Mouse (Mus musculus) myocyte (in vitro differentiated cells): ENCODE measurements at regions not wholly inside any gene's neighbourhood (a gene's known extent, or its start where the extent isn't known, plus 50 kb on each side); places are given as distances from the start of the nearest gene placed in this dataset.

Source experiments
- H3K27me3 ChIP-seq: one replicate; pipeline ENCODE4 v1.6.1; 2011; ENCODE audit not compliant: control insufficient read depth, insufficient read depth, insufficient read length
- H3K36me3 ChIP-seq: one replicate; pipeline ENCODE4 v1.6.1; 2011; ENCODE audit not compliant: control insufficient read depth, insufficient read depth
- H3K4me2 ChIP-seq: one replicate; pipeline ENCODE4 v1.6.1; 2011; ENCODE audit warnings: low read depth, control low read depth
- H3K4me3 ChIP-seq: one replicate; pipeline ENCODE4 v1.5.1; 2011; ENCODE audit warnings: mild to moderate bottlenecking, control low read depth, moderate library complexity
- H3K79me2 ChIP-seq: one replicate; pipeline ENCODE4 v1.6.1; 2011; ENCODE audit not compliant: control insufficient read depth, insufficient read depth
- H3ac ChIP-seq: one replicate; pipeline ENCODE4 v1.6.1; 2011; ENCODE audit not compliant: control insufficient read depth, insufficient read length
- CEBPB ChIP-seq: IDR thresholded peaks from 2 replicates; pipeline ENCODE4 v1.6.1; 2011; ENCODE audit warnings: mild to moderate bottlenecking, moderate library complexity; ENCODE audit not compliant: poor library complexity, insufficient read depth, severe bottlenecking
- E2F4 ChIP-seq: IDR thresholded peaks from one replicate; pipeline ENCODE4 v1.6.1; 2011; ENCODE audit warnings: mild to moderate bottlenecking, control low read depth, moderate library complexity; ENCODE audit not compliant: insufficient read depth
- MAX ChIP-seq: IDR thresholded peaks from one replicate; pipeline ENCODE4 v1.6.1; 2011; ENCODE audit warnings: low read depth, mild to moderate bottlenecking, control low read depth
- MYOD1 ChIP-seq, 3 experiments: IDR thresholded peaks; one replicate each; pipeline ENCODE4 v1.6.1; 2011; ENCODE audit warnings: control low read depth in 2 of 3, low read depth in 2 of 3, mild to moderate bottlenecking in 2 of 3, moderate library complexity in 1 of 3; ENCODE audit not compliant: insufficient read length in 2 of 3, control insufficient read depth in 1 of 3
- MYOG ChIP-seq, 3 experiments: IDR thresholded peaks; one replicate each; pipeline ENCODE4 v1.6.1; 2011; ENCODE audit warnings: control low read depth in 2 of 3, low read depth in 2 of 3, mild to moderate bottlenecking in 2 of 3; ENCODE audit not compliant: insufficient read length in 2 of 3, control insufficient read depth in 1 of 3, insufficient read depth in 1 of 3
- POLR2A ChIP-seq: IDR thresholded peaks from one replicate; pipeline ENCODE4 v1.6.1; 2011; ENCODE audit warnings: low read depth, mild to moderate bottlenecking, control low read depth, moderate library complexity; ENCODE audit not compliant: insufficient read length
- POLR2AphosphoS2 ChIP-seq: IDR thresholded peaks from one replicate; pipeline ENCODE4 v1.6.1; 2011; ENCODE audit warnings: low read depth, control low read depth; ENCODE audit not compliant: insufficient read length
- REST ChIP-seq: IDR thresholded peaks from one replicate; pipeline ENCODE4 v1.6.1; 2011; ENCODE audit warnings: mild to moderate bottlenecking, control low read depth, moderate library complexity; ENCODE audit not compliant: insufficient read depth, insufficient read length
- SRF ChIP-seq: IDR thresholded peaks from one replicate; pipeline ENCODE4 v1.6.1; 2011; ENCODE audit warnings: low read depth; ENCODE audit not compliant: control insufficient read depth, insufficient read length
- TCF12 ChIP-seq: IDR thresholded peaks from one replicate; pipeline ENCODE4 v1.6.1; 2011; ENCODE audit warnings: mild to moderate bottlenecking, control low read depth; ENCODE audit not compliant: poor library complexity, insufficient read depth, severe bottlenecking
- TCF3 ChIP-seq: IDR thresholded peaks from one replicate; pipeline ENCODE4 v1.6.1; 2011; ENCODE audit warnings: low read depth, control low read depth; ENCODE audit not compliant: insufficient read length
- USF1 ChIP-seq: IDR thresholded peaks from one replicate; pipeline ENCODE4 v1.6.1; 2011; ENCODE audit warnings: low read depth, mild to moderate bottlenecking, control low read depth, moderate library complexity

DNA sequence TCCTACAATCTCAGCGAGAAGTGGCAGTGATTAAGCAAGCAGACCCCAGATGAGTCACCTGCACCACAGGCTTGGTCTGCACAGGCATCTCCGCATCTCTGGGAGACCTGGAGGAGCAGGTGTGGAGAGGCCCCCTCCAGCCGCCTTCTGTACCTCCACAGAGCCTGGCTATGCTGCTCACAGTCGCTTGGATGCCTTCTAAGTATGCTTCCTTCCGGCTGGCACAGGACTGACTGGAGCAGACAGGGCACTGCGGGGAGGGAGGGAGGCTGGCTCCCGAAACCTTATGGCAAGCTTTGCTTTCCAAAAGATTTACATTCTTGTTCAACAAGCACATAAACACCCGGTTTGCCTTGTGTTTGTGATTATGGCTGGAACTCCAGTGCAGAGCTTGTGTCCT, 107.3 kb downstream of the Irx2 start:
- Histone ChIP-seq H3K4me2 (no peak overlapping the region), H3ac (no peak overlapping the region), H3K27me3 (no peaks in the 10 kb centered on the region), H3K79me2 (no peaks in the 10 kb centered on the region), H3K4me3 (no peak overlapping the region), H3K36me3 (no peaks in the 10 kb centered on the region)
- TF ChIP-seq MYOG (IDR thresholded peaks at IDR 0.05; ENCODE audit: control insufficient read depth in 1 of 3, insufficient read depth in 1 of 3, insufficient read length in 2 of 3, low read depth in 2 of 3) = no peak
- TF ChIP-seq SRF = no peak
- no peak for TF ChIP-seq TCF12
- no peak for TF ChIP-seq POLR2A
- TF ChIP-seq MYOD1 (IDR thresholded peaks at IDR 0.05; ENCODE audit: control insufficient read depth in 1 of 3, insufficient read length in 2 of 3, low read depth in 2 of 3) = no peak
- no peak for TF ChIP-seq MAX
- no peak for TF ChIP-seq REST
- TF ChIP-seq POLR2AphosphoS2 = no peak
- no peak for TF ChIP-seq E2F4
- no peak for TF ChIP-seq USF1
- no peak for TF ChIP-seq CEBPB
- no peak for TF ChIP-seq TCF3

DNA sequence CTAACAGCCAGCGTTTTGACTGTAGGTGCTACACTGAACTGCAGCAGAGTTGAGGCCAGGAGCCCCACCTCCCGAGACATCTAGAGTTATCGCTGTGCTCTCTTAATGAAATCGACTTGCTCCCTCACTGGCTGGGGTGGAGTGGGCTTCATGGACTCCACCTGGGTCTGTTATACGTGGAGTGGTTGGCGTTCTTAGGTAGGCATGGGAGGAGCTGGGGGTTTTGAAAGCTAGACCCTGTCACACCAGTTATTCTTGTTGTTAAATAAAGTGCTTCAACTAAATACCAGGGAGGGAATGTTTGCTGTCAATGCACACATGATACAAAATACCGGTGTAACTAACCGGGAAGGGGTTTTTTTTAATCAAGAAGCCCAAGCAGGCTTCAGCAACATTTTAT, 108.4 kb downstream of the Irx2 start:
- H3K27me3 ChIP-seq = no peaks in the 10 kb centered on the region
- no peaks in the 10 kb centered on the region for H3K79me2 ChIP-seq
- H3K4me2 ChIP-seq = no peak overlapping the region
- H3K36me3 ChIP-seq = no peaks in the 10 kb centered on the region
- no peak for TF ChIP-seq POLR2AphosphoS2
- no peak for TF ChIP-seq MAX
- TF ChIP-seq MYOG (IDR thresholded peaks at IDR 0.05; ENCODE audit: control insufficient read depth in 1 of 3, insufficient read depth in 1 of 3, insufficient read length in 2 of 3, low read depth in 2 of 3) = no peak
- TF ChIP-seq POLR2A = no peak
- no peak for TF ChIP-seq SRF
- TF ChIP-seq TCF3 = no peak
- TF ChIP-seq USF1 = no peak
- no peak for TF ChIP-seq MYOD1 (IDR thresholded peaks at IDR 0.05; ENCODE audit: control insufficient read depth in 1 of 3, insufficient read length in 2 of 3, low read depth in 2 of 3)
- TF ChIP-seq TCF12 = no peak
- no peak for TF ChIP-seq CEBPB
- no peak for TF ChIP-seq E2F4
- no peak for TF ChIP-seq REST
- H3ac ChIP-seq = no peak overlapping the region
- H3K4me3 ChIP-seq = no peak overlapping the region

DNA sequence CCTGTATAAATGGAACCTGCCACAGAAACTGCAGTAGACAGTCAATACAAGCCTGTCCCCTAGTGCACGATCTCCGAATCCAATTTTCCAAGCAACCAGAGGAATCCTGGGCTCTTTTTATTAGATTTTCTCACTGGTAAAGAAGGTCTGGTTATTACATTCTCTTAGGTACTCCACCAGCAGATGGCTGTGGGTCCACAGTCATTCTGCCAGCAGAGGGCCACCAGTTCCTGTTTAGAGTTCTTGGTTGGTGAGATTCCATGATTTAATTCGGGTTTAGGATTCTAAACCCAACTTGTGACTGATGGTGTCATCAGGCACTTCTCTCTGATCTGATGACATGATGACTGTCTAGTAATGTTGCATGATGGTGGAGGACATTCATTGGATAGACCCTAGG, 118.6 kb downstream of the Irx2 start:
- H3ac ChIP-seq = no peak overlapping the region
- no peaks in the 10 kb centered on the region for H3K79me2 ChIP-seq
- H3K36me3 ChIP-seq = no peaks in the 10 kb centered on the region
- H3K4me2 ChIP-seq = no peak overlapping the region
- H3K4me3 ChIP-seq = no peak overlapping the region
- TF ChIP-seq E2F4 (no peak), TCF12 (no peak), USF1 (no peak), REST (no peak), MYOD1 (IDR thresholded peaks at IDR 0.05; ENCODE audit: control insufficient read depth in 1 of 3, insufficient read length in 2 of 3, low read depth in 2 of 3) (no peak), SRF (no peak), TCF3 (no peak), POLR2A (no peak), CEBPB (no peak), MAX (no peak), POLR2AphosphoS2 (no peak), MYOG (IDR thresholded peaks at IDR 0.05; ENCODE audit: control insufficient read depth in 1 of 3, insufficient read depth in 1 of 3, insufficient read length in 2 of 3, low read depth in 2 of 3) (no peak)
- H3K27me3 ChIP-seq = no peaks in the 10 kb centered on the region

DNA sequence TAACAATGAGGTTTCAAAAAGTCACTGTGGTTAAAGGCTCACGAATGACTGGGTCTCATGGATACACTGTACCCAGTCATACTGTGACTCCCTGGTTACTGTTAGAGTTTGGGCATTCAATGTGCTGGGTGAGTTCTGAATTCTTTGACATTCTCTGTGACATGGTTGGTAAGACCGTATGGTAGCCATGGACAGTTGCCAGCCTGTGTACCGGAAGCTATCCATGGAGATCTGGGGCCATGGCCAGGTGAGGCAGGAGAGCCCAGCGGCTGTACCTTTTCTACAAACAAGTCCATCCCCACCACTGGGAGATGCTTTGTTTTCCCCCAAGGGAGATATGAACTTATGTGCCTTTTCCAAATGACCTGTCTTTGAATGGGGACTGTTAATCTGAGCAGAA, 126.4 kb downstream of the Irx2 start:
- Histone ChIP-seq H3K4me2 (no peak overlapping the region), H3K36me3 (no peaks in the 10 kb centered on the region), H3K27me3 (no peaks in the 10 kb centered on the region), H3K4me3 (no peak overlapping the region), H3ac (no peak overlapping the region), H3K79me2 (no peaks in the 10 kb centered on the region)
- TF ChIP-seq TCF12 (no peak), USF1 (no peak), REST (no peak), POLR2AphosphoS2 (no peak), E2F4 (no peak)

DNA sequence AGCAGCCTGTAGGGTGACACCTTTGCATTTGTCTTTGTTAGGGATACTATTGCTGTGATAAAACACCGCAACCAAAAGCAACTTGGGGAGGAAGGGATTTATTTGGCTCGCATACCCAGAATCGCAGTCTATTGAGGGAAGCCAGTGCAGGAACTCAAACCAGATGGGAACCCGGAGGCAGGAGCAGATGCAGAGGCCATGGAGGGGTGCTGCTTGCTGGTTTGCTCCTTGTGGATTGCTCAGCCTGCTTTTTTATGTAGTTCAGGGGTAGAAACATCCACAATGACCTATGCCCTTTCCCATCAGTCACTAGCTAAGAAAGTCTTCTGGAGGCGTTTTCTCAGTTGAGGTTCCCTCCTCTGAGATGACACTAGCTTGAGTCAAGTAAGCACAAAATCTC, 133.9 kb downstream of the Irx2 start:
- Histone ChIP-seq H3K79me2 (no peaks in the 10 kb centered on the region), H3K4me2 (no peak overlapping the region), H3ac (no peak overlapping the region), H3K4me3 (no peak overlapping the region), H3K27me3 (no peaks in the 10 kb centered on the region), H3K36me3 (no peaks in the 10 kb centered on the region)
- TF ChIP-seq MYOG (IDR thresholded peaks at IDR 0.05; ENCODE audit: control insufficient read depth in 1 of 3, insufficient read depth in 1 of 3, insufficient read length in 2 of 3, low read depth in 2 of 3) (no peak), USF1 (no peak), E2F4 (no peak), SRF (no peak), MYOD1 (IDR thresholded peaks at IDR 0.05; ENCODE audit: control insufficient read depth in 1 of 3, insufficient read length in 2 of 3, low read depth in 2 of 3) (no peak), POLR2A (no peak), CEBPB (no peak)
